Mouse (Mus musculus): ENCODE data around the gene Cdh22. TPM values are rescaled to one million over a fixed set of nuclear protein-coding genes. Genes with fewer than 3 reads are reported as not detected.

Gene Cdh22
- polyA plus RNA-seq, 1 experiment: not detected

- TF ChIP-seq POLR2A (IDR thresholded peaks at IDR 0.05; ENCODE audit: low read depth, low read length): no peak
- no peak for TF ChIP-seq CTCF (IDR thresholded peaks at IDR 0.05; ENCODE audit: borderline replicate concordance, insufficient read depth, low read length)
- Histone ChIP-seq H3K27ac (ENCODE audit: insufficient read depth, low read length) (no peak overlapping the region), H3K4me3 (ENCODE audit: insufficient read depth, low read length) (no peak overlapping the region), H3K4me1 (ENCODE audit: control insufficient read depth, insufficient read depth, low read length) (no peaks in the 10 kb centered on the region)
Observed at GRCm38 (mm10) chr2:165105513-165106079, 129.1 kb downstream of the Cdh22 start.

GRCm38 (mm10) chr2:165102920-165103319 lies 131.7 kb downstream of the Cdh22 start:
- TF ChIP-seq POLR2A (IDR thresholded peaks at IDR 0.05; ENCODE audit: low read depth, low read length) (no peak), CTCF (IDR thresholded peaks at IDR 0.05; ENCODE audit: borderline replicate concordance, insufficient read depth, low read length) (no peak)
- no peaks in the 10 kb centered on the region for H3K4me1 ChIP-seq (ENCODE audit: control insufficient read depth, insufficient read depth, low read length)
- H3K4me3 ChIP-seq (ENCODE audit: insufficient read depth, low read length): no peak overlapping the region
- H3K27ac ChIP-seq (ENCODE audit: insufficient read depth, low read length): no peak overlapping the region

GRCm38 (mm10) chr2:165100749-165101148 lies 133.9 kb downstream of the Cdh22 start:
- no peak overlapping the region for H3K27ac ChIP-seq (ENCODE audit: insufficient read depth, low read length)
- H3K4me3 ChIP-seq (ENCODE audit: insufficient read depth, low read length): no peak overlapping the region
- TF ChIP-seq CTCF (IDR thresholded peaks at IDR 0.05; ENCODE audit: borderline replicate concordance, insufficient read depth, low read length): no peak
- no peak for TF ChIP-seq POLR2A (IDR thresholded peaks at IDR 0.05; ENCODE audit: low read depth, low read length)
- H3K4me1 ChIP-seq (ENCODE audit: control insufficient read depth, insufficient read depth, low read length): no peaks in the 10 kb centered on the region

- H3K4me3 ChIP-seq (ENCODE audit: insufficient read depth, low read length): no peak overlapping the region
- no peak overlapping the region for H3K27ac ChIP-seq (ENCODE audit: insufficient read depth, low read length)
- H3K4me1 ChIP-seq (ENCODE audit: control insufficient read depth, insufficient read depth, low read length): no peaks in the 10 kb centered on the region
- TF ChIP-seq CTCF (IDR thresholded peaks at IDR 0.05; ENCODE audit: borderline replicate concordance, insufficient read depth, low read length): no peak
Observed at GRCm38 (mm10) chr2:165098861-165099260, 135.8 kb downstream of the Cdh22 start.

- TF ChIP-seq CTCF (IDR thresholded peaks at IDR 0.05; ENCODE audit: borderline replicate concordance, insufficient read depth, low read length): no peak
- TF ChIP-seq POLR2A (IDR thresholded peaks at IDR 0.05; ENCODE audit: low read depth, low read length): no peak
Observed at GRCm38 (mm10) chr2:165096367-165096766, 138.3 kb downstream of the Cdh22 start.

GRCm38 (mm10) chr2:165092393-165092792 lies 142.3 kb downstream of the Cdh22 start:
- Histone ChIP-seq H3K4me1 (ENCODE audit: control insufficient read depth, insufficient read depth, low read length) (no peaks in the 10 kb centered on the region), H3K4me3 (ENCODE audit: insufficient read depth, low read length) (no peak overlapping the region), H3K27ac (ENCODE audit: insufficient read depth, low read length) (no peak overlapping the region)
- TF ChIP-seq POLR2A (IDR thresholded peaks at IDR 0.05; ENCODE audit: low read depth, low read length): no peak

More at GRCm38 (mm10) chr2:165096367-165096766, 138.3 kb downstream of the Cdh22 start:
- Histone ChIP-seq H3K27ac (ENCODE audit: insufficient read depth, low read length) (no peak overlapping the region), H3K4me1 (ENCODE audit: control insufficient read depth, insufficient read depth, low read length) (no peaks in the 10 kb centered on the region), H3K4me3 (ENCODE audit: insufficient read depth, low read length) (no peak overlapping the region)

- TF ChIP-seq POLR2A (IDR thresholded peaks at IDR 0.05; ENCODE audit: low read depth, low read length) (no peak), CTCF (IDR thresholded peaks at IDR 0.05; ENCODE audit: borderline replicate concordance, insufficient read depth, low read length) (no peak)
- H3K4me3 ChIP-seq (ENCODE audit: insufficient read depth, low read length): no peak overlapping the region
- H3K27ac ChIP-seq (ENCODE audit: insufficient read depth, low read length): no peak overlapping the region
- no peaks in the 10 kb centered on the region for H3K4me1 ChIP-seq (ENCODE audit: control insufficient read depth, insufficient read depth, low read length)
Observed at GRCm38 (mm10) chr2:165091433-165091965, 143.2 kb downstream of the Cdh22 start.

- H3K27ac ChIP-seq (ENCODE audit: insufficient read depth, low read length): no peak within 1 kb of the TSS
- no peak for TF ChIP-seq POLR2A (IDR thresholded peaks at IDR 0.05; ENCODE audit: low read depth, low read length)
- no peak for TF ChIP-seq CTCF (IDR thresholded peaks at IDR 0.05; ENCODE audit: borderline replicate concordance, insufficient read depth, low read length)
- H3K4me1 ChIP-seq (ENCODE audit: control insufficient read depth, insufficient read depth, low read length): no peaks in the 10 kb centered on the region
- H3K4me3 ChIP-seq (ENCODE audit: insufficient read depth, low read length): no peak within 1 kb of the TSS
Observed at GRCm38 (mm10) chr2:165090650-165091049, 144.0 kb downstream of the Cdh22 start, which contains the start of gene 1700025C18Rik. TSS of gene 1700025C18Rik (minus strand) at chr2:165090750.

- H3K27ac ChIP-seq (ENCODE audit: insufficient read depth, low read length): no peak overlapping the region
- TF ChIP-seq CTCF (IDR thresholded peaks at IDR 0.05; ENCODE audit: borderline replicate concordance, insufficient read depth, low read length) (no peak), POLR2A (IDR thresholded peaks at IDR 0.05; ENCODE audit: low read depth, low read length) (no peak)
- H3K4me3 ChIP-seq (ENCODE audit: insufficient read depth, low read length): no peak overlapping the region
- H3K4me1 ChIP-seq (ENCODE audit: control insufficient read depth, insufficient read depth, low read length): no peaks in the 10 kb centered on the region
Observed at GRCm38 (mm10) chr2:165089470-165089869, 145.2 kb downstream of the Cdh22 start.

GRCm38 (mm10) chr2:165086634-165087033 lies 148.0 kb downstream of the Cdh22 start:
- no peak overlapping the region for H3K27ac ChIP-seq (ENCODE audit: insufficient read depth, low read length)
- H3K4me1 ChIP-seq (ENCODE audit: control insufficient read depth, insufficient read depth, low read length): no peaks in the 10 kb centered on the region
- TF ChIP-seq CTCF (IDR thresholded peaks at IDR 0.05; ENCODE audit: borderline replicate concordance, insufficient read depth, low read length) (no peak), POLR2A (IDR thresholded peaks at IDR 0.05; ENCODE audit: low read depth, low read length) (no peak)
- no peak overlapping the region for H3K4me3 ChIP-seq (ENCODE audit: insufficient read depth, low read length)
